Mouse (Mus musculus) neutrophil, adult 65 days (primary cell): ENCODE results near the gene Olfr1202. TPM values are rescaled to one million over a fixed set of nuclear protein-coding genes. Genes with fewer than 3 reads are reported as not detected.

ENCODE experiments used
- total RNA-seq: library from RNA; stranded (reverse); gene quantifications from 2 replicates; pipeline ENCODE4 v1.2.4, GENCODE M21; 2023

Olfr1202 gene
- not detected in 2 replicates for total RNA-seq

DNA sequence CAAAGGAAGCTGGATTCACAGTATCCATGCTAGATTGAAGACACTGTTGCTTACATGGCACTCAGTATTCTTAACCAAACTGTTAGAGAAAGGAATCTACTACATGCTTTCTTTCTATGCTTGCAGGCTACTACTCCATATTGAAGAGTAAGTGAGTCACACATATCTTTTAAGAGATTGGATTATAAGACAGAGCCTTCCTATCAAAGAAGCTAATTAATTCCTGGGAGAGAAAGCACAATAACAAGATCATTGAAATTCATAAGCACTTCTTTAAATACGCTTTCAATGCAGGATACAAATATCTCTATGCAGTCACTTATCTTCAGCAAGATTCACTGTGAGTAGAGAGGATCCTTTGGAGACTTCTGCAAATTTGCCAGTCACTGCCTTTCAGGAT, at the start of gene Olfr1202:
TSS of gene Olfr1202 (plus strand) at position 301 of the 400 bp plus-strand sequence.

DNA sequence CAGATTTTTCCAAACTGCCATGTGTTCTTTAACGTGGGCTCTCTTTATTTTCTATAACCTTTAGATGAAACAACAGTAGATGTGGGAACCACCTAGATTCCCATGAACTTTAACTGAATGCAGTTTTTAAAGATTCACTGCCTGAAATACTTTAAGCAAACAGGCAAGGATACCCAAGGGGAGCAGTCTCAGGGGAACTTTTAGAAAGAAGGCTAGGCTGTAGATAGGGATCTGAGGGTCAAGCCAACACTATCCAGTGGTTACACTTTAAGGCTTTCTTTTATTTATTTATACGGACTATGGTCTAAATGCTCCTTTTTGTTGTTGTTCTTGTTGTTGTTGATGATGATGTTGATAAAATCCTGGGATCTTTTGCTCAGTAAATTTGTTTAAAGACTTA, 43.9 kb upstream of the Olfr1202 start, which contains the start of gene Olfr1200:
TSS of gene Olfr1200 (minus strand) at position 101 of the 400 bp plus-strand sequence.

DNA sequence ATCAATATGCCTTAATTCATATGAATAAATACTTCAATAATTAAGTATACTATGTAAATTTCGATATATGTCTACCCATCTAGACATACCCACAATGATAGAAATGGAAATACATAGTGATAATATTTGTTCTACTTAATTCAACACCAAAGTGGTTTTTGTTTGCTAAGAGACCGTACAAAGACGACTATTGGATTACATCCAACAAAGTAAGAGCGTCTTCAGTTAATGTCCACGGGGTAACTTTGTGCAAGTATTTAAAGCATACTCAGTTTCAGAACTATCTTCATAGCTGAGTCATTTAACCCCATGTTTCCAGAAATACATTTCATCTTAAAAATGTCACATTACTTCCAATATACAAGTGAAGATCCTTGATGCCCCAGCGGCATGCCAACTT, 21.6 kb upstream of the Olfr1202 start, which contains the start of gene Olfr1201:
TSS of gene Olfr1201 (plus strand) at position 301 of the 400 bp plus-strand sequence.

DNA sequence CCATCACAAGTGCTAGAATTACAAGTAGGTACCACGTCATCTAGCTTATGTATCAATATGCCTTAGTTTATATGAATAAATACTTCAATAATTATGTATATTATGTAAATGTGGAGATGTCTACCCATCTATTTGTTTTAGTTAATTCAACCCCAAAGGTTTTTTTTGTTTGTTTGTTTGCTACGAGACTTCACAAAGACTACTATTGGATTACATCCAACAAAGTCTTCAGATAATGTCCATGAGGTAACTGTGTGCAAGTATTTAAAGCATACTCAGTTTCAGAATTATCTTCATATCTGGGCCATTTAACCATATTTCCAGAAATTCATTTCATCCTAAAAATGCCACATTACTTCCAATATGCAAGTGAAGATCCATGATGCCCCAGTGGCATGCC, 15.1 kb downstream of the Olfr1202 start, which contains the start of gene Olfr1205:
TSS of gene Olfr1205 (plus strand) at position 301 of the 400 bp plus-strand sequence.

DNA sequence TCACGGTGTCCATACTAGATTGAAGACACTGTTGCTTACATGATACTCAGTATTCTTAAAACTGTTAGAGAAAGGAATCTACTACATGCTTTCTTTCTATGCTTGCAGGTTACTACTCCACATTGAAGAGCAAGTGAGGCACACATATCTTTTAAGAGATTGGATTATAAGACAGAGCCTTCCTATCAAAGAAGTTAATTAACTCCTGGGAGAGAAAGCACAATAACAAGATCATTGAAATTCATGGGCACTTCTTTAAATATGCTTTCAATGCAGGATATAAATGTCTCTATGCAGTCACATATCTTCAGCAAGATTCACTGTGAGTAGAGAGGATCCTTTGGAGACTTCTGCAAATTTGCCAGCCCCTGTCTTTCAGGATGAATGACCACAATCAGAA, 34.7 kb downstream of the Olfr1202 start, which contains the start of gene Olfr1204:
TSS of gene Olfr1204 (plus strand) at position 301 of the 400 bp plus-strand sequence.

DNA sequence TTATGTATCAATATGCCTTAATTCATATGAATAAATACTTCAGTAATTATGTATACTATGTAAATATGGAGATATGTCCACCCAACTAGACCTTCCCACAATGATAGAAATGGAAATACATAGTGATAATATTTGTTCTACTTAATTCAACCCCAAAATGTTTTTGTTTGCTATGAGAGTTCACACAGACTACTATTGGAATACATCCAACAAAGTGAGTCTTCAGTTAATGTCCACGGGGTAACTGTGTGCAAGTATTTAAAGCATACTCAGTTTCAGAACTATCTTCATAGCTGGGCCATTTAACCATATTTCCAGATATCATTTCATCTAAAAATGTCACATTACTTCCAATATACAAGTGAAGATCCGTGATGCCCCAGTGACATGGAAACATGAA, 48.6 kb downstream of the Olfr1202 start, which contains the start of gene Olfr1206:
TSS of gene Olfr1206 (plus strand) at position 301 of the 400 bp plus-strand sequence.

Other genes starting within 250 kb of the Olfr1202 start
- not detected in 2 replicates for gene Olfr1189, start 228.0 kb upstream of the Olfr1202 start, total RNA-seq
- 0.06 TPM in 1 of 2 replicates, not detected in the other for gene Olfr1191-ps1, start 174.0 kb upstream of the Olfr1202 start, total RNA-seq
- gene Olfr1192-ps1, start 166.0 kb upstream of the Olfr1202 start, total RNA-seq, result not detected in 2 replicates
- not detected in 2 replicates for gene Olfr1193, start 138.9 kb upstream of the Olfr1202 start, total RNA-seq
- not detected in 2 replicates for gene Olfr1195, start 125.3 kb upstream of the Olfr1202 start, total RNA-seq
- gene Olfr1196, start 109.9 kb upstream of the Olfr1202 start, total RNA-seq, result not detected in 2 replicates
- not detected in 2 replicates for gene Olfr1197, start 82.1 kb upstream of the Olfr1202 start, total RNA-seq
- not detected in 2 replicates for gene Olfr1198, start 63.1 kb upstream of the Olfr1202 start, total RNA-seq
- not detected in 2 replicates for gene Olfr1199, start 54.0 kb upstream of the Olfr1202 start, total RNA-seq
- not detected in 2 replicates for gene Olfr1200, start 44.0 kb upstream of the Olfr1202 start, total RNA-seq
- not detected in 2 replicates for gene Olfr1201, start 21.5 kb upstream of the Olfr1202 start, total RNA-seq
- not detected in 2 replicates for gene Olfr1205, start 15.2 kb downstream of the Olfr1202 start, total RNA-seq
- not detected in 2 replicates for gene Olfr1204, start 34.8 kb downstream of the Olfr1202 start, total RNA-seq
- gene Olfr1206, start 48.7 kb downstream of the Olfr1202 start, total RNA-seq, result not detected in 2 replicates
- gene Olfr1208, start 87.8 kb downstream of the Olfr1202 start, total RNA-seq, result not detected in 2 replicates
- not detected in 2 replicates for gene Olfr1209, start 100.7 kb downstream of the Olfr1202 start, total RNA-seq
- gene Olfr1211, start 123.6 kb downstream of the Olfr1202 start, total RNA-seq, result not detected in 2 replicates
- not detected in 2 replicates for gene Olfr1212, start 139.5 kb downstream of the Olfr1202 start, total RNA-seq
- gene Gm13762, start 165.8 kb downstream of the Olfr1202 start, total RNA-seq, result not detected in 2 replicates
- gene Olfr1214, start 178.2 kb downstream of the Olfr1202 start, total RNA-seq, result not detected in 2 replicates
- not detected in 2 replicates for gene Olfr1215, start 192.5 kb downstream of the Olfr1202 start, total RNA-seq
- not detected in 2 replicates for gene Olfr1216, start 203.8 kb downstream of the Olfr1202 start, total RNA-seq
- not detected in 2 replicates for gene Olfr1217, start 217.6 kb downstream of the Olfr1202 start, total RNA-seq
- gene Olfr1218, start 246.7 kb downstream of the Olfr1202 start, total RNA-seq, result not detected in 2 replicates